Mouse (Mus musculus) retina, postnatal 1 day (tissue): ENCODE results near the gene Slc22a26.
"Not testable (repeated sequence)": the region's sequence is repeated elsewhere in the genome, so short reads cannot be mapped to it uniquely, and the experiment has no call there.

ENCODE experiments used
- DNase-seq: peaks from one replicate; pipeline ENCODE4 v3.0.0-alpha.2; 2012

Gene Slc22a26

DNA sequence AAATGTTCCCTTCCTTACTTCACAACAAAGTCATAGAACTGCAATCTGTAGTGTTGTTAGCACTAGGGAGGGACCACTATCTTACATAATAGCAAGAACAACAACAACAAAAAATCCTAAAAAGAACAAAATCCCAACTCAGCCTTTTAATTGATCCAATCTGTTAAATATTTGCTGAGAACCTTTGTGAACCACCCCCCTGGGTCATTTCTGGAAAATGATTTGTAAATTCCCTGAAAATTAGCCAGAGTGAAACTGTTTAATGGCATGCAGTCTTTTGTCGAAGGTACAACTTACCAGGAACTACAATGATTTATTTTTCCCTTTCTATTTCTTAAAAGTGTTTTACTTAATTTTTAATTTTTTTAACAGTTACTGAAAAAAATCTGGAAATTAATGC is at the start of gene Slc22a26:
TSS of gene Slc22a26 (minus strand) at position 97 of the 400 bp plus-strand sequence.
- no peak for DNase-seq

DNA sequence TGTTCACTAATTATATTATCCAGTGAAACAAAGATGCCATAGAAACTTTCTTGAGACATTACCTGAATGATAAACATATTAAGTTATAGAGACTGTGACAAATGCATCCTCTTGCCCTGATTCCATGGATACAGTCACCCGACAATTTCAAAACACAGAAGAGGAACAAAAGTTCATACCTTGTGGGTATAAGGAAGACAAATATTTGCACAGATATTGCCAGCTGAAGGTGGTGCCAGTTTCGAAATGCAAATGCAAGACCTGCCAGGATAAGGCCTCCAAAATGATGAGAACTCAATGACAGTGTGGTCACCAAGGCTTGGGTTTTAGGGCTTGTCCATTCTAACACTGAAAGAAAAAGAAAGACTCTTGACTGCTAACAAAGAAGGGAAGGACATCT is 27.4 kb upstream of the Slc22a26 start:
- DNase-seq: no peak

DNA sequence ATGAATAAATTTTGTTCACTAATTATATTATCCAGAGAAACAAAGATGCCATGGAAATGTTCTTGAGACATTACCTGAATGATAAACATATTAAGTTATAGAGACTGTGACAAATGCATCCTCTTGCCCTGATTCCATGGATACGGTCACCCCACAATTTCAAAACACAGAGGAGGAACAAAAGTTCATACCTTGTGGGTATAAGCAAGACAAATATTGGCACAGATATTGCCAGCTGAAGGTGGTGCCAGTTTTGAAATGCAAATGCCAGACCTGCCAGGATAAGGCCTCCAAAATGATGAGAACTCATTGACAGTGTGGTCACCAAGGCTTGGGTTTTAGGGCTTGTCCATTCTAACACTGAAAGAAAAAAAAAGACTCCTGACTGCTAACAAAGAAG is 11.9 kb downstream of the Slc22a26 start:
- no peak for DNase-seq

DNA sequence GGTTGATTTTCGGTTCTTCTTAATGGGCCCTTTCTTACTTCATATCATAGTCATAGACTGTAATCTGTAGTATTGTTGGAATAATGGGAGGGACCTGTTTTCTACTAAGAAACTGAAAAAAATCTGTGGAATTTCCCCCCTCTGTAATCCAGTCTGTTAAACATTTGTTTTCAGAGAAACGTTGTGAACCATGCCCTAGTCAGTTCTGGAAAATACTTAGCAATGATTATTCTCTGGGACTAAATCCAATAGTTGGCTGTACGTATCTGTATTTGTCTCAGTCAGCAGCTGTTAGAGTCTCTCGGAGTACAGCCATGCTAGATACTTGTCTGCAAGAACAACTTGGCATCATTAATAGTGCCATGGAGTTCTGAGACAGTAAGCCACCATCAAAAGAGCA is 27.2 kb downstream of the Slc22a26 start:
- no peak for DNase-seq

- DNase-seq: no peak
These were observed 36.3 kb downstream of the Slc22a26 start for GRCm38 (mm10) chr19:7766124-7766523.

- DNase-seq: no peak
These were observed 36.9 kb downstream of the Slc22a26 start for GRCm38 (mm10) chr19:7765599-7765998.

DNA sequence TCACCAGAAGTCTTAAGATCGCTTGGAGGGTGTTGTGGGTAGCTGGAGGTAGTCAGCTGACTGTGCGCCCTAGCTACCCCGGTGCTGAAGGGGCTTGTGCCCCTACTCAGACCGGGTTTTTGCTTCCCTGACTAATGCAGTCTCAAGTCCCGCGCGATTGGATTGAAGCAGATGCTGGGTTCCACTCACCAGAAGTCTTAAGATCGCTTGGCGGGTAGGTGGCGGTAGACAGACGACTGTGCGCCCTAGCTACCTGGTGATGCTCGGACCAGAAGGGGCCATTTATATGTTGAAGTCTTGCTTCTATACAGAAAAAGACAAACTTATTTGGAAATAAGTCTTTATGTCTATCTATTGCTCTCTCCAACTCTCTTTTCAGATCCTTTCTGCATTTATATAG is 49.1 kb downstream of the Slc22a26 start:
- DNase-seq: not testable (repeated sequence)
